Comparison of ENCODE assay signal across 8 mouse cellular contexts in the genomic region with DNA sequence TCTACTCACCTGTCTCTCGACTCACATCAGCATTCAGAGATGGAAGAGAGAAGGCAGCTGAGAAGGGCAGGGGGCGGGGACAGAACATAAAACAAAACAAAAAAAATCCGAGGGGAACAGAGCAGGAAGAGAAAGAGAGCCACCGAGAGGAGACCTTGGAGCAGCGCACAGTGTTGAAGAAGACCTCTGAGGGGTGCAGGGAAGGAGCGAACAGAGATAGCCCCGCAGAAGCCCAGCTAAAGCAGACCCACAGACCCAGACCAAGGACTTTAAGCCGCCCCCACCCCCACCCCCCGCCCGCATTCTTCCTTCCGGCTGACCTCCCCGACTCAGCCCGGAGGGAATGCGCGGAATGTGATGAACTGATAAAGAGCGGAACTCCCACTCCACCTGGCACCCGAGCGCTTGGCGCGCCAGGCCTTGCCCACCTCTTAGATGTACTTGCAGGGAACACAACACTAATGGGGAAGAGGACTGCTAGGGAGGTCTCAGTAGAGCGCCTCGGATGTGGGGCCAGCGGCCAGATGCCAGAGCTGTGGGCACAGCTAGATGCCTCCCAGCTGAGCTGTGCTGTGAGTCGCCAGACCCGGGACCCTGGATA. TPM values are rescaled to one million over a fixed set of nuclear protein-coding genes. Genes with fewer than 3 reads are reported as not detected.
A peak's percentile ranks its signal among the peaks of the same experiment; 100 is the strongest.
DNase-seq lines count a peak whose midpoint lies in the region; ATAC-seq and TF ChIP-seq lines count a peak whose summit lies in the region.

No protein-coding gene starts in this region.

- H3K36me3 ChIP-seq in ES-E14 (ENCODE audit: control insufficient read depth, insufficient read depth, low read length, poor library complexity, severe bottlenecking), result no peaks in the 10 kb centered on the region
- no peaks in the 10 kb centered on the region for H3K36me3 ChIP-seq in hindbrain, embryonic 14.5 days (replicated peaks; ENCODE audit: control insufficient read depth, insufficient read depth)
- H3K36me3 ChIP-seq in lung, embryonic 15.5 days, result no peaks in the 10 kb centered on the region
- H3K36me3 ChIP-seq in stomach, postnatal 0 days (ENCODE audit: control insufficient read depth, insufficient read depth, low read length), result no peaks in the 10 kb centered on the region

- H3K4me1 ChIP-seq in ES-E14 (ENCODE audit: control insufficient read depth in 2 of 2, insufficient read depth in 2 of 2, low read length in 2 of 2, poor library complexity in 1 of 2), result peaks cover 15 to 29% of the 10 kb centered on the region in 2 experiments; a peak in 3 of 4 replicates
- no peaks in the 10 kb centered on the region for H3K4me1 ChIP-seq in hindbrain, embryonic 14.5 days (replicated peaks; ENCODE audit: control insufficient read depth, insufficient read depth, low read length)
- H3K4me1 ChIP-seq in lung, embryonic 15.5 days, result peaks cover 48% of the 10 kb centered on the region
- no peaks in the 10 kb centered on the region for H3K4me1 ChIP-seq in stomach, postnatal 0 days (replicated peaks; ENCODE audit: control insufficient read depth, insufficient read depth)

- 3% methylated on average over 25 of the region's 25 CpGs for WGBS in hindbrain, embryonic 14.5 days
- 6% methylated on average over 25 of the region's 25 CpGs for WGBS in lung, embryonic 15.5 days
- 5% methylated on average over 23 of the region's 25 CpGs for WGBS in stomach, postnatal 0 days

- intact Hi-C loops in left cerebral cortex, postnatal 25 days (cut with DNase I), result loop anchor here (2.0 to 10.0 kb wide), 2 partner anchors 167 to 371 kb away; no protein-coding TSS in a partner anchor

- ATAC-seq in hindbrain, embryonic 14.5 days (ENCODE audit: low FRiP score), result no peak
- ATAC-seq in lung, embryonic 15.5 days (ENCODE audit: borderline replicate concordance, extremely low read depth, low FRiP score, low TSS enrichment), result peak; percentile 63
- ATAC-seq in stomach, postnatal 0 days (ENCODE audit: low FRiP score, low TSS enrichment), result no peak

- no peak for TF ChIP-seq EP300 in stomach, postnatal 0 days (optimal IDR thresholded peaks at IDR 0.05)

- in situ Hi-C loops in ES-E14 (cut with MboI; ENCODE audit: low sequenced_read_pairs in 2 of 2, unreplicated experiment in 2 of 2), result loop anchor here in 1 of 2 experiments (25.0 kb wide), 1 partner anchor 407 kb away; a partner anchor contains a TSS

- peak overlapping the region; percentile 75 for H3K27ac ChIP-seq in ES-E14 (ENCODE audit: insufficient read depth, low read depth, low read length, poor library complexity, severe bottlenecking)
- H3K27ac ChIP-seq in hindbrain, embryonic 14.5 days, result no peak overlapping the region
- peak overlapping the region; percentile 73 for H3K27ac ChIP-seq in lung, embryonic 15.5 days
- no peak overlapping the region for H3K27ac ChIP-seq in stomach, postnatal 0 days (replicated peaks)

- H3K9me3 ChIP-seq in ES-E14 (ENCODE audit: control insufficient read depth, insufficient read depth, low read depth, low read length), result no peaks in the 10 kb centered on the region
- H3K9me3 ChIP-seq in hindbrain, embryonic 14.5 days (ENCODE audit: control insufficient read depth, low read length), result no peaks in the 10 kb centered on the region
- no peaks in the 10 kb centered on the region for H3K9me3 ChIP-seq in lung, embryonic 15.5 days
- H3K9me3 ChIP-seq in stomach, postnatal 0 days (ENCODE audit: control insufficient read depth, low read length), result no peaks in the 10 kb centered on the region

- peak overlapping the region; percentile 55; the same call in 1 of the 2 replicates for H3K9ac ChIP-seq in ES-E14 (ENCODE audit: insufficient read depth, low read depth, low read length, poor library complexity, severe bottlenecking)
- no peak overlapping the region for H3K9ac ChIP-seq in hindbrain, embryonic 14.5 days
- H3K9ac ChIP-seq in lung, embryonic 15.5 days, result no peak overlapping the region; the same call in 1 of the 2 replicates
- no peak overlapping the region for H3K9ac ChIP-seq in stomach, postnatal 0 days (ENCODE audit: low read length)

- H3K4me2 ChIP-seq in hindbrain, embryonic 14.5 days (replicated peaks), result peak overlapping the region; percentile 34
- H3K4me2 ChIP-seq in lung, embryonic 15.5 days, result peak overlapping the region; percentile 56
- H3K4me2 ChIP-seq in stomach, postnatal 0 days (replicated peaks; ENCODE audit: low read depth), result peak overlapping the region; percentile 49

- peak overlapping the region; percentile 14 to 52; a peak in 3 of 4 replicates for H3K4me3 ChIP-seq in ES-E14 (ENCODE audit: insufficient read depth in 1 of 2, low read depth in 1 of 2, low read length in 2 of 2, poor library complexity in 1 of 2, severe bottlenecking in 1 of 2)
- no peak overlapping the region for H3K4me3 ChIP-seq in hindbrain, embryonic 14.5 days (replicated peaks; ENCODE audit: low read length)
- H3K4me3 ChIP-seq in lung, embryonic 15.5 days, result peak overlapping the region; percentile 26
- no peak overlapping the region for H3K4me3 ChIP-seq in stomach, postnatal 0 days (ENCODE audit: low read depth, low read length)

- peak; percentile 52 for DNase-seq in ES-E14 (ENCODE audit: low read depth, low spot score)
- DNase-seq in adrenal gland, postnatal 36 days, result peak; percentile 53 to 66
- no peak for DNase-seq in hindbrain, embryonic 14.5 days (ENCODE audit: low spot score)
- no peak for DNase-seq in stomach, postnatal 0 days (ENCODE audit: low spot score)
- DNase-seq in thymus, postnatal 4 days, result no peak
- DNase-seq in cerebellum, adult 8-10 months, result no peak
- no peak for DNase-seq in left cerebral cortex, postnatal 25 days (ENCODE audit: low spot score in 2 of 2)

- 0 out of 2 replicates have a peak, but pooled peaks cover 5% of the 10 kb centered on the region for H3K27me3 ChIP-seq in hindbrain, embryonic 14.5 days (ENCODE audit: control insufficient read depth, insufficient read depth, low read length)
- no peaks in the 10 kb centered on the region for H3K27me3 ChIP-seq in lung, embryonic 15.5 days
- no peaks in the 10 kb centered on the region for H3K27me3 ChIP-seq in stomach, postnatal 0 days (ENCODE audit: control insufficient read depth, insufficient read depth, low read length)

- TF ChIP-seq CTCF in stomach, postnatal 0 days (IDR thresholded peaks at IDR 0.05; ENCODE audit: low read depth), result 0 out of 2 replicates have a peak, but pooled peaks have one; percentile 40

TF ChIP-seq in ES-E14, 5 proteins besides CTCF, POLR2A, EP300 and RAD21:
- TF ChIP-seq MAFK (IDR thresholded peaks at IDR 0.05; ENCODE audit: insufficient read depth, low read depth, low read length) (no peak), ZNF384 (IDR thresholded peaks at IDR 0.05; ENCODE audit: low read depth, low read length) (0 out of 2 replicates have a peak, but pooled peaks have one; percentile 13)

RNA-seq across cellular contexts. Expression of a gene that starts 14.5 kb away (rescaled TPM):
- 0.11 and 0.54 TPM in 2 replicates for total RNA-seq in ES-E14 (2012; rRNA removed)
- not detected for total RNA-seq in adrenal gland, postnatal 36 days (2021)
- polyA plus RNA-seq in hindbrain, embryonic 14.5 days (2014; fragmentation: Nextera tagmentation; extraction: Ambion mirVana), result 0.07 and 0.27 TPM in 2 replicates
- polyA plus RNA-seq in lung, embryonic 15.5 days (2015; fragmentation: Nextera tagmentation; extraction: Ambion mirVana), result 0.23 and 0.50 TPM in 2 replicates
- polyA plus RNA-seq in stomach, postnatal 0 days (2015; fragmentation: Nextera tagmentation; extraction: Ambion mirVana), result 8.0 and 8.5 TPM in 2 replicates
- not detected for total RNA-seq in left cerebral cortex, postnatal 25 days (2021)

RNA-seq across cellular contexts. Expression of a gene that starts 28.8 kb away (rescaled TPM):
- 189 and 246 TPM in 2 replicates for total RNA-seq in ES-E14 (2012; rRNA removed)
- 10 to 100 TPM; 38.0 to 56.7 TPM for total RNA-seq in adrenal gland, postnatal 36 days (2021)
- polyA plus RNA-seq in hindbrain, embryonic 14.5 days (2014; fragmentation: Nextera tagmentation; extraction: Ambion mirVana), result 15.6 and 16.9 TPM in 2 replicates
- polyA plus RNA-seq in lung, embryonic 15.5 days (2015; fragmentation: Nextera tagmentation; extraction: Ambion mirVana), result 27.0 and 27.3 TPM in 2 replicates
- polyA plus RNA-seq in stomach, postnatal 0 days (2015; fragmentation: Nextera tagmentation; extraction: Ambion mirVana), result 15.6 and 17.0 TPM in 2 replicates
- total RNA-seq in left cerebral cortex, postnatal 25 days (2021), result 10 to 100 TPM; 13.8 to 14.5 TPM

RNA-seq across cellular contexts. Expression of a gene that starts 40.7 kb away (rescaled TPM):
- 0.16 and 0.18 TPM in 2 replicates for total RNA-seq in ES-E14 (2012; rRNA removed)
- total RNA-seq in adrenal gland, postnatal 36 days (2021), result not detected
- not detected in 2 replicates for polyA plus RNA-seq in hindbrain, embryonic 14.5 days (2014; fragmentation: Nextera tagmentation; extraction: Ambion mirVana)
- 0.41 and 0.45 TPM in 2 replicates for polyA plus RNA-seq in lung, embryonic 15.5 days (2015; fragmentation: Nextera tagmentation; extraction: Ambion mirVana)
- 1.6 and 1.7 TPM in 2 replicates for polyA plus RNA-seq in stomach, postnatal 0 days (2015; fragmentation: Nextera tagmentation; extraction: Ambion mirVana)
- not detected for total RNA-seq in left cerebral cortex, postnatal 25 days (2021)

Comparison
In these comparisons a context has a peak if more than half of its experiments do, and no peak if none do; other contexts are left out.
1. DNase-seq: peak in ES-E14 (single experiment) and adrenal gland, postnatal 36 days (2 of 2); none in hindbrain, embryonic 14.5 days (single experiment), stomach, postnatal 0 days (single experiment), thymus, postnatal 4 days (single experiment), cerebellum, adult 8-10 months (single experiment) and left cerebral cortex, postnatal 25 days (0 of 2).
2. H3K27ac ChIP-seq: peak in ES-E14 (single experiment) and lung, embryonic 15.5 days (single experiment); none in hindbrain, embryonic 14.5 days (single experiment) and stomach, postnatal 0 days (single experiment).
3. H3K4me3 ChIP-seq: peak in ES-E14 (2 of 2) and lung, embryonic 15.5 days (single experiment); none in hindbrain, embryonic 14.5 days (single experiment) and stomach, postnatal 0 days (single experiment).
4. Peak in every context shown above with its lines, with median percentiles within 50 percentile points of each other: H3K4me2 ChIP-seq.